Mouse (Mus musculus): ENCODE results near the gene Tpm1.

DNA sequence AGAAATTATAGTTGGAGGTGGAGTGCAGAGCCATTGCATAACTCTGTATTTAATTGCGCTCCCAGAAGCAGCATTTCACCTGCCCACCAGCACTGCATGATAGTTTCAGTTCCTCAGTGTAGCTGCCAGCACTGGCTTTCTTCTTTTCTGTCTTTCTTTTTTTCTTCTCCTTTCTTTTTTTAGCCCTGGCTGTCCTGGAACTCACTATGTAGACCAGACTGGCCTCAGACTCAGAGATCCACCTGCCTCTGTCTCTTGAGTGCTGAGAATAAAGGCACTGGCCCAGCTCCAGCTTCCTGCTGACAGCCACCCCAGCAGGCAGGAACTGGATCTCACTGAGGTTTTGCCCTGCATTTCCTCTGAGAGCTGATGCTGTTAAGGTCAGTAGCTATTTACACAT, 71.2 kb downstream of the Tpm1 start:
- TF ChIP-seq CTCF (IDR thresholded peaks at IDR 0.05; ENCODE audit: borderline replicate concordance, insufficient read depth, low read length) (no peak), POLR2A (IDR thresholded peaks at IDR 0.05; ENCODE audit: low read depth, low read length) (no peak)
